Mouse (Mus musculus): ENCODE results near the gene Cog4. TPM values are rescaled to one million over a fixed set of nuclear protein-coding genes. Genes with fewer than 3 reads are reported as not detected.
A peak's percentile ranks its signal among the peaks of the same experiment; 100 is the strongest.
"Not testable (repeated sequence)": the region's sequence is repeated elsewhere in the genome, so short reads cannot be mapped to it uniquely, and the experiment has no call there.

Gene Cog4
- polyA plus RNA-seq, 1 experiment from 2014 or later = 74.2 TPM

- 93% methylated on average over 6 of the region's 6 CpGs for WGBS
- no peak overlapping the region for H3K9ac ChIP-seq
- peaks cover 6% of the 10 kb centered on the region for H3K4me1 ChIP-seq (replicated peaks)
- ATAC-seq (ENCODE audit: low read depth) = no peak
- no peaks in the 10 kb centered on the region for H3K27me3 ChIP-seq
- no peak overlapping the region for H3K4me2 ChIP-seq
- no peaks in the 10 kb centered on the region for H3K9me3 ChIP-seq
- no peak overlapping the region for H3K4me3 ChIP-seq
- peaks cover 34% of the 10 kb centered on the region for H3K36me3 ChIP-seq
- no peak overlapping the region for H3K27ac ChIP-seq (replicated peaks)
Measured at GRCm38 (mm10) chr8:110897495-110897894, 51.1 kb downstream of the Cog4 start.

- WGBS = 86% methylated on average over 3 of the region's 3 CpGs
- H3K27me3 ChIP-seq = no peaks in the 10 kb centered on the region
- no peak overlapping the region for H3K4me2 ChIP-seq
- no peak overlapping the region for H3K27ac ChIP-seq (replicated peaks)
- no peaks in the 10 kb centered on the region for H3K9me3 ChIP-seq
- peaks cover 6% of the 10 kb centered on the region for H3K4me1 ChIP-seq (replicated peaks)
- no peak for ATAC-seq (ENCODE audit: low read depth)
- H3K9ac ChIP-seq = no peak overlapping the region
- H3K4me3 ChIP-seq = no peak overlapping the region
- H3K36me3 ChIP-seq = peaks cover 19% of the 10 kb centered on the region
Measured at GRCm38 (mm10) chr8:110901056-110901455, 54.7 kb downstream of the Cog4 start.

- H3K27ac ChIP-seq (replicated peaks) = no peak within 1 kb of the TSS
- H3K9ac ChIP-seq = peak within 1 kb of the TSS; percentile 83
- WGBS = 3% methylated on average over 30 of the region's 30 CpGs
Measured at GRCm38 (mm10) chr8:110901839-110902578, 55.6 kb downstream of the Cog4 start, which contains the start of gene Fuk. Gene Fuk (minus strand): TSS chr8:110902488.

GRCm38 (mm10) chr8:110902579-110902965 lies 56.2 kb downstream of the Cog4 start:
- Histone ChIP-seq H3K4me2 (peak overlapping the region; percentile 67), H3K27me3 (no peaks in the 10 kb centered on the region), H3K4me3 (peak overlapping the region; percentile 68), H3K9me3 (no peaks in the 10 kb centered on the region), H3K36me3 (peaks cover 16% of the 10 kb centered on the region), H3K27ac (replicated peaks) (no peak overlapping the region), H3K9ac (no peak overlapping the region), H3K4me1 (replicated peaks) (peaks cover 6% of the 10 kb centered on the region)
- WGBS = 61% methylated on average over 2 of the region's 2 CpGs
- peak; percentile 28; the same call in 1 of the 2 replicates for ATAC-seq (ENCODE audit: low read depth)

More at GRCm38 (mm10) chr8:110901839-110902578, 55.6 kb downstream of the Cog4 start, which contains the start of gene Fuk:
- no peaks in the 10 kb centered on the region for H3K27me3 ChIP-seq
- H3K9me3 ChIP-seq = no peaks in the 10 kb centered on the region
- peak within 1 kb of the TSS; percentile 67 for H3K4me2 ChIP-seq
- H3K36me3 ChIP-seq = peaks cover 19% of the 10 kb centered on the region
- H3K4me1 ChIP-seq (replicated peaks) = peaks cover 6% of the 10 kb centered on the region
- peak; percentile 96 for ATAC-seq (ENCODE audit: low read depth)
- peak within 1 kb of the TSS; percentile 68 for H3K4me3 ChIP-seq

GRCm38 (mm10) chr8:110905404-110905803 lies 59.0 kb downstream of the Cog4 start:
- no peaks in the 10 kb centered on the region for H3K27me3 ChIP-seq
- H3K36me3 ChIP-seq = no peaks in the 10 kb centered on the region
- 85% methylated on average over 6 of the region's 6 CpGs for WGBS
- H3K4me1 ChIP-seq (replicated peaks) = peaks cover 6% of the 10 kb centered on the region
- no peak overlapping the region for H3K4me3 ChIP-seq
- H3K27ac ChIP-seq (replicated peaks) = no peak overlapping the region
- ATAC-seq (ENCODE audit: low read depth) = no peak
- H3K4me2 ChIP-seq = no peak overlapping the region
- no peaks in the 10 kb centered on the region for H3K9me3 ChIP-seq
- no peak overlapping the region for H3K9ac ChIP-seq

- no peak for ATAC-seq (ENCODE audit: low read depth)
- no peaks in the 10 kb centered on the region for H3K9me3 ChIP-seq
- no peak overlapping the region for H3K27ac ChIP-seq (replicated peaks)
- peaks cover 3% of the 10 kb centered on the region for H3K4me1 ChIP-seq (replicated peaks)
- no peaks in the 10 kb centered on the region for H3K27me3 ChIP-seq
- no peak overlapping the region for H3K4me3 ChIP-seq
- WGBS = 92% methylated on average over 1 of the region's 1 CpGs
- no peak overlapping the region for H3K4me2 ChIP-seq
- no peak overlapping the region for H3K9ac ChIP-seq
- no peaks in the 10 kb centered on the region for H3K36me3 ChIP-seq
Measured at GRCm38 (mm10) chr8:110906682-110907081, 60.3 kb downstream of the Cog4 start.

- ATAC-seq (ENCODE audit: low read depth); H3K27ac ChIP-seq (replicated peaks); H3K36me3 ChIP-seq; H3K9me3 ChIP-seq; H3K27me3 ChIP-seq; H3K9ac ChIP-seq; H3K4me2 ChIP-seq; H3K4me3 ChIP-seq; H3K4me1 ChIP-seq (replicated peaks): not testable (repeated sequence)
Measured at GRCm38 (mm10) chr8:110909850-110910249, 63.5 kb downstream of the Cog4 start.

- Histone ChIP-seq H3K9me3 (no peaks in the 10 kb centered on the region), H3K4me3 (no peak overlapping the region)
- no peak for ATAC-seq (ENCODE audit: low read depth)
Measured at GRCm38 (mm10) chr8:110911576-110912570, 65.5 kb downstream of the Cog4 start.

GRCm38 (mm10) chr8:110917415-110917814 lies 71.0 kb downstream of the Cog4 start:
- peaks cover 34% of the 10 kb centered on the region for H3K4me1 ChIP-seq (replicated peaks)

More at GRCm38 (mm10) chr8:110911576-110912570, 65.5 kb downstream of the Cog4 start:
- WGBS = 87% methylated on average over 15 of the region's 15 CpGs
- H3K4me1 ChIP-seq (replicated peaks) = no peaks in the 10 kb centered on the region
- no peaks in the 10 kb centered on the region for H3K27me3 ChIP-seq
- H3K4me2 ChIP-seq = no peak overlapping the region
- no peak overlapping the region for H3K27ac ChIP-seq (replicated peaks)
- H3K9ac ChIP-seq = no peak overlapping the region
- H3K36me3 ChIP-seq = no peaks in the 10 kb centered on the region

GRCm38 (mm10) chr8:110918027-110918426 lies 71.6 kb downstream of the Cog4 start:
- no peak overlapping the region for H3K4me2 ChIP-seq
- WGBS = 60% methylated on average over 11 of the region's 11 CpGs

More at GRCm38 (mm10) chr8:110917415-110917814, 71.0 kb downstream of the Cog4 start:
- H3K36me3 ChIP-seq = no peaks in the 10 kb centered on the region
- no peak overlapping the region for H3K9ac ChIP-seq
- ATAC-seq (ENCODE audit: low read depth) = no peak
- no peak overlapping the region for H3K4me2 ChIP-seq
- no peaks in the 10 kb centered on the region for H3K9me3 ChIP-seq
- no peaks in the 10 kb centered on the region for H3K27me3 ChIP-seq
- WGBS = 48% methylated on average over 2 of the region's 2 CpGs
- no peak overlapping the region for H3K27ac ChIP-seq (replicated peaks)
- no peak overlapping the region for H3K4me3 ChIP-seq

GRCm38 (mm10) chr8:110918460-110918859 lies 72.1 kb downstream of the Cog4 start:
- Histone ChIP-seq H3K27ac (replicated peaks) (no peak overlapping the region), H3K4me2 (no peak overlapping the region)
- WGBS = 19% methylated on average over 8 of the region's 8 CpGs

More at GRCm38 (mm10) chr8:110918027-110918426, 71.6 kb downstream of the Cog4 start:
- H3K4me1 ChIP-seq (replicated peaks) = peaks cover 34% of the 10 kb centered on the region
- H3K36me3 ChIP-seq = 0 out of 2 replicates have a peak, but pooled peaks cover 4% of the 10 kb centered on the region
- H3K27me3 ChIP-seq = no peaks in the 10 kb centered on the region
- H3K27ac ChIP-seq (replicated peaks) = no peak overlapping the region
- H3K4me3 ChIP-seq = no peak overlapping the region
- no peak overlapping the region for H3K9ac ChIP-seq
- no peaks in the 10 kb centered on the region for H3K9me3 ChIP-seq
- ATAC-seq (ENCODE audit: low read depth) = no peak

More at GRCm38 (mm10) chr8:110918460-110918859, 72.1 kb downstream of the Cog4 start:
- no peak for ATAC-seq (ENCODE audit: low read depth)
- H3K36me3 ChIP-seq = 0 out of 2 replicates have a peak, but pooled peaks cover 4% of the 10 kb centered on the region
- H3K9ac ChIP-seq = no peak overlapping the region
- no peaks in the 10 kb centered on the region for H3K9me3 ChIP-seq
- H3K4me1 ChIP-seq (replicated peaks) = peaks cover 36% of the 10 kb centered on the region
- no peaks in the 10 kb centered on the region for H3K27me3 ChIP-seq
- H3K4me3 ChIP-seq = no peak overlapping the region
